Mouse (Mus musculus) ZHBTc4 (cell line): ENCODE measurements around the gene BC048679.

ENCODE experiments used
- DNase-seq: peaks from one replicate; pipeline ENCODE4 v3.0.0-alpha.2; 2011; ENCODE audit warnings: low read depth, low spot score

The BC048679 gene

GRCm38 (mm10) chr7:81476833-81477232, 21.2 kb downstream of the BC048679 start:
- peak; percentile 69 for DNase-seq

- DNase-seq: no peak
Observed at GRCm38 (mm10) chr7:81475221-81475620, 22.9 kb downstream of the BC048679 start.

GRCm38 (mm10) chr7:81464906-81465450, 33.1 kb downstream of the BC048679 start:
- no peak for DNase-seq

- peak; percentile 61 for DNase-seq
Observed at GRCm38 (mm10) chr7:81464116-81464515, 34.0 kb downstream of the BC048679 start.

GRCm38 (mm10) chr7:81462815-81463214, 35.3 kb downstream of the BC048679 start:
- DNase-seq: no peak

- peak; percentile 79 for DNase-seq
Observed at GRCm38 (mm10) chr7:81455155-81455651, 42.9 kb downstream of the BC048679 start, which contains the start of gene Cpeb1. Gene Cpeb1 (minus strand): TSS chr7:81455465.

GRCm38 (mm10) chr7:81454331-81455039, 43.6 kb downstream of the BC048679 start:
- DNase-seq: peak; percentile 53

GRCm38 (mm10) chr7:81453443-81454274, 44.4 kb downstream of the BC048679 start:
- peak; percentile 65 for DNase-seq

GRCm38 (mm10) chr7:81452971-81453441, 45.1 kb downstream of the BC048679 start:
- peak; percentile 87 for DNase-seq
